Mouse (Mus musculus) kidney, adult 11 months (tissue): ENCODE data around the gene Gm32717.
"Not testable (repeated sequence)": the region's sequence is repeated elsewhere in the genome, so short reads cannot be mapped to it uniquely, and the experiment has no call there.

Experiments
- DNase-seq: peaks from one replicate; pipeline ENCODE4 v3.0.0; 2022

The Gm32717 gene

GRCm38 (mm10) chr10:118240680-118241079, at the start of gene Gm32717:
Gene Gm32717, minus strand, starts transcription at chr10:118240780.
- not testable (repeated sequence) for DNase-seq

- not testable (repeated sequence) for DNase-seq
Measured at GRCm38 (mm10) chr10:118283016-118283415, 42.4 kb upstream of the Gm32717 start.

GRCm38 (mm10) chr10:118282565-118282964, 42.0 kb upstream of the Gm32717 start:
- not testable (repeated sequence) for DNase-seq

GRCm38 (mm10) chr10:118278069-118278468, 37.5 kb upstream of the Gm32717 start:
- DNase-seq, result not testable (repeated sequence)

GRCm38 (mm10) chr10:118271416-118271815, 30.8 kb upstream of the Gm32717 start:
- DNase-seq, result not testable (repeated sequence)

GRCm38 (mm10) chr10:118268812-118269211, 28.2 kb upstream of the Gm32717 start:
- not testable (repeated sequence) for DNase-seq

GRCm38 (mm10) chr10:118258388-118258787, 17.8 kb upstream of the Gm32717 start, which contains the start of gene Gm32802:
Gene Gm32802, plus strand, starts transcription at chr10:118258688.
- DNase-seq, result not testable (repeated sequence)

- DNase-seq, result no peak
Measured at GRCm38 (mm10) chr10:118250852-118251295, 10.3 kb upstream of the Gm32717 start.

GRCm38 (mm10) chr10:118249006-118249595, 8.5 kb upstream of the Gm32717 start:
- not testable (repeated sequence) for DNase-seq

GRCm38 (mm10) chr10:118232607-118233006, 8.0 kb downstream of the Gm32717 start:
- not testable (repeated sequence) for DNase-seq

- not testable (repeated sequence) for DNase-seq
Measured at GRCm38 (mm10) chr10:118227629-118228028, 13.0 kb downstream of the Gm32717 start.

- DNase-seq, result not testable (repeated sequence)
Measured at GRCm38 (mm10) chr10:118215719-118216393, 24.7 kb downstream of the Gm32717 start.

GRCm38 (mm10) chr10:118204642-118205041, 35.9 kb downstream of the Gm32717 start, which contains the start of gene Il22:
Gene Il22, plus strand, starts transcription at chr10:118204942.
- DNase-seq, result no peak

GRCm38 (mm10) chr10:118195150-118195549, 45.4 kb downstream of the Gm32717 start:
- DNase-seq, result not testable (repeated sequence)
